Mouse (Mus musculus): Measurements from ENCODE around the gene Cryzl1.

- TF ChIP-seq POLR2A (IDR thresholded peaks at IDR 0.05; ENCODE audit: borderline replicate concordance, low read depth, low read length) (no peak), CTCF (IDR thresholded peaks at IDR 0.05; ENCODE audit: low read depth, low read length) (no peak)
These were observed 80.6 kb downstream of the Cryzl1 start for GRCm38 (mm10) chr16:91648220-91648550.
